Mouse (Mus musculus): ENCODE measurements around the gene Slc13a2. TPM values are rescaled to one million over a fixed set of nuclear protein-coding genes. Genes with fewer than 3 reads are reported as not detected.

Gene Slc13a2
- polyA plus RNA-seq, 1 experiment, result not detected

- no peaks in the 10 kb centered on the region for H3K9me3 ChIP-seq (replicated peaks; ENCODE audit: control insufficient read depth, insufficient read depth, low read length, poor library complexity, severe bottlenecking)
- H3K4me1 ChIP-seq (ENCODE audit: control insufficient read depth, insufficient read depth, low read length), result no peaks in the 10 kb centered on the region
- H3K27ac ChIP-seq (ENCODE audit: insufficient read depth, low read length), result no peak overlapping the region
- TF ChIP-seq CTCF (IDR thresholded peaks at IDR 0.05; ENCODE audit: low read depth, low read length) (no peak), POLR2A (IDR thresholded peaks at IDR 0.05; ENCODE audit: insufficient read depth, low read length) (no peak), EP300 (IDR thresholded peaks at IDR 0.05; ENCODE audit: insufficient read depth, low read depth, low read length) (no peak)
- no peaks in the 10 kb centered on the region for H3K27me3 ChIP-seq (ENCODE audit: control insufficient read depth, insufficient read depth, low read length, poor library complexity, severe bottlenecking)
- no peak overlapping the region for H3K4me3 ChIP-seq (ENCODE audit: low read depth, low read length)
- H3K36me3 ChIP-seq (ENCODE audit: control insufficient read depth, insufficient read depth, low read length, poor library complexity, severe bottlenecking), result no peaks in the 10 kb centered on the region
- H3K9ac ChIP-seq (ENCODE audit: low read depth, poor library complexity, severe bottlenecking), result no peak overlapping the region
Observed at GRCm38 (mm10) chr11:78360789-78361131, 61.3 kb downstream of the Slc13a2 start.

- H3K27ac ChIP-seq (ENCODE audit: insufficient read depth, low read length), result peak overlapping the region; percentile 1; the same call in 1 of the 2 replicates
- H3K9me3 ChIP-seq (replicated peaks; ENCODE audit: control insufficient read depth, insufficient read depth, low read length, poor library complexity, severe bottlenecking), result no peaks in the 10 kb centered on the region
- no peaks in the 10 kb centered on the region for H3K36me3 ChIP-seq (ENCODE audit: control insufficient read depth, insufficient read depth, low read length, poor library complexity, severe bottlenecking)
- H3K4me3 ChIP-seq (ENCODE audit: low read depth, low read length), result peak overlapping the region; percentile 65
- peak overlapping the region; percentile 41 for H3K9ac ChIP-seq (ENCODE audit: low read depth, poor library complexity, severe bottlenecking)
- TF ChIP-seq CTCF (IDR thresholded peaks at IDR 0.05; ENCODE audit: low read depth, low read length), result peak; percentile 81
- TF ChIP-seq EP300 (IDR thresholded peaks at IDR 0.05; ENCODE audit: insufficient read depth, low read depth, low read length), result no peak
- TF ChIP-seq POLR2A (IDR thresholded peaks at IDR 0.05; ENCODE audit: insufficient read depth, low read length), result peak; percentile 68
- H3K4me1 ChIP-seq (ENCODE audit: control insufficient read depth, insufficient read depth, low read length), result no peaks in the 10 kb centered on the region
- no peaks in the 10 kb centered on the region for H3K27me3 ChIP-seq (ENCODE audit: control insufficient read depth, insufficient read depth, low read length, poor library complexity, severe bottlenecking)
Observed at GRCm38 (mm10) chr11:78360125-78360788, 61.8 kb downstream of the Slc13a2 start.

GRCm38 (mm10) chr11:78358330-78359007 is 63.5 kb downstream of the Slc13a2 start:
- H3K27ac ChIP-seq (ENCODE audit: insufficient read depth, low read length), result no peak overlapping the region
- TF ChIP-seq POLR2A (IDR thresholded peaks at IDR 0.05; ENCODE audit: insufficient read depth, low read length) (no peak), CTCF (IDR thresholded peaks at IDR 0.05; ENCODE audit: low read depth, low read length) (peak; percentile 91), EP300 (IDR thresholded peaks at IDR 0.05; ENCODE audit: insufficient read depth, low read depth, low read length) (0 out of 2 replicates have a peak, but pooled peaks have one; percentile 16)
- 0 out of 2 replicates have a peak overlapping the region, but pooled peaks have one; percentile 1 for H3K9ac ChIP-seq (ENCODE audit: low read depth, poor library complexity, severe bottlenecking)
- H3K36me3 ChIP-seq (ENCODE audit: control insufficient read depth, insufficient read depth, low read length, poor library complexity, severe bottlenecking), result no peaks in the 10 kb centered on the region
- no peaks in the 10 kb centered on the region for H3K9me3 ChIP-seq (replicated peaks; ENCODE audit: control insufficient read depth, insufficient read depth, low read length, poor library complexity, severe bottlenecking)
- H3K27me3 ChIP-seq (ENCODE audit: control insufficient read depth, insufficient read depth, low read length, poor library complexity, severe bottlenecking), result no peaks in the 10 kb centered on the region
- peak overlapping the region; percentile 43 for H3K4me3 ChIP-seq (ENCODE audit: low read depth, low read length)
- H3K4me1 ChIP-seq (ENCODE audit: control insufficient read depth, insufficient read depth, low read length), result no peaks in the 10 kb centered on the region

GRCm38 (mm10) chr11:78355471-78356238 is 66.4 kb downstream of the Slc13a2 start:
- Histone ChIP-seq H3K9ac (ENCODE audit: low read depth, poor library complexity, severe bottlenecking) (no peak overlapping the region), H3K27me3 (ENCODE audit: control insufficient read depth, insufficient read depth, low read length, poor library complexity, severe bottlenecking) (no peaks in the 10 kb centered on the region), H3K4me1 (ENCODE audit: control insufficient read depth, insufficient read depth, low read length) (peaks cover 3% of the 10 kb centered on the region), H3K36me3 (ENCODE audit: control insufficient read depth, insufficient read depth, low read length, poor library complexity, severe bottlenecking) (no peaks in the 10 kb centered on the region), H3K27ac (ENCODE audit: insufficient read depth, low read length) (no peak overlapping the region), H3K9me3 (replicated peaks; ENCODE audit: control insufficient read depth, insufficient read depth, low read length, poor library complexity, severe bottlenecking) (no peaks in the 10 kb centered on the region), H3K4me3 (ENCODE audit: low read depth, low read length) (no peak overlapping the region)
- peak; percentile 80 for TF ChIP-seq CTCF (IDR thresholded peaks at IDR 0.05; ENCODE audit: low read depth, low read length)
- no peak for TF ChIP-seq EP300 (IDR thresholded peaks at IDR 0.05; ENCODE audit: insufficient read depth, low read depth, low read length)

GRCm38 (mm10) chr11:78354905-78355304 is 67.1 kb downstream of the Slc13a2 start:
- no peak for TF ChIP-seq POLR2A (IDR thresholded peaks at IDR 0.05; ENCODE audit: insufficient read depth, low read length)
- no peak for TF ChIP-seq EP300 (IDR thresholded peaks at IDR 0.05; ENCODE audit: insufficient read depth, low read depth, low read length)
- TF ChIP-seq CTCF (IDR thresholded peaks at IDR 0.05; ENCODE audit: low read depth, low read length), result no peak
- Histone ChIP-seq H3K27me3 (ENCODE audit: control insufficient read depth, insufficient read depth, low read length, poor library complexity, severe bottlenecking) (no peaks in the 10 kb centered on the region), H3K4me1 (ENCODE audit: control insufficient read depth, insufficient read depth, low read length) (peaks cover 3% of the 10 kb centered on the region), H3K9ac (ENCODE audit: low read depth, poor library complexity, severe bottlenecking) (no peak overlapping the region), H3K4me3 (ENCODE audit: low read depth, low read length) (no peak overlapping the region), H3K36me3 (ENCODE audit: control insufficient read depth, insufficient read depth, low read length, poor library complexity, severe bottlenecking) (no peaks in the 10 kb centered on the region), H3K27ac (ENCODE audit: insufficient read depth, low read length) (no peak overlapping the region), H3K9me3 (replicated peaks; ENCODE audit: control insufficient read depth, insufficient read depth, low read length, poor library complexity, severe bottlenecking) (no peaks in the 10 kb centered on the region)

Data from ES-Bruce4 (cell line).